Mouse (Mus musculus): ENCODE data around the gene Borcs6.
"Not testable (repeated sequence)": the region's sequence is repeated elsewhere in the genome, so short reads cannot be mapped to it uniquely, and the experiment has no call there.

Borcs6 gene

GRCm38 (mm10) chr11:69088103-69088855, 28.8 kb downstream of the Borcs6 start, which contains the start of gene Vamp2:
Gene Vamp2, plus strand, starts transcription at chr11:69088490.
- no peak for DNase-seq (ENCODE audit: extremely low read depth, low read depth, low spot score)

GRCm38 (mm10) chr11:69088856-69089615, 29.5 kb downstream of the Borcs6 start:
- DNase-seq (ENCODE audit: extremely low read depth, low read depth, low spot score), result no peak

GRCm38 (mm10) chr11:69089616-69090290, 30.2 kb downstream of the Borcs6 start:
- DNase-seq (ENCODE audit: extremely low read depth, low read depth, low spot score), result no peak

- DNase-seq (ENCODE audit: extremely low read depth, low read depth, low spot score), result no peak
These were observed 30.9 kb downstream of the Borcs6 start for GRCm38 (mm10) chr11:69090367-69090766.

GRCm38 (mm10) chr11:69091566-69092385, 32.3 kb downstream of the Borcs6 start:
- DNase-seq (ENCODE audit: extremely low read depth, low read depth, low spot score), result no peak

GRCm38 (mm10) chr11:69092386-69092751, 32.9 kb downstream of the Borcs6 start:
- no peak for DNase-seq (ENCODE audit: extremely low read depth, low read depth, low spot score)

- no peak for DNase-seq (ENCODE audit: extremely low read depth, low read depth, low spot score)
These were observed 33.4 kb downstream of the Borcs6 start for GRCm38 (mm10) chr11:69092871-69093270.

- DNase-seq (ENCODE audit: extremely low read depth, low read depth, low spot score), result not testable (repeated sequence)
These were observed 34.3 kb downstream of the Borcs6 start for GRCm38 (mm10) chr11:69093856-69094255.

GRCm38 (mm10) chr11:69094697-69095429, 35.3 kb downstream of the Borcs6 start, which contains the start of gene Per1:
Gene Per1, plus strand, starts transcription at chr11:69095217.
- DNase-seq (ENCODE audit: extremely low read depth, low read depth, low spot score), result peak; percentile 99

GRCm38 (mm10) chr11:69095511-69096231, 36.2 kb downstream of the Borcs6 start:
- no peak for DNase-seq (ENCODE audit: extremely low read depth, low read depth, low spot score)

GRCm38 (mm10) chr11:69096360-69096986, 37.0 kb downstream of the Borcs6 start:
- no peak for DNase-seq (ENCODE audit: extremely low read depth, low read depth, low spot score)

- DNase-seq (ENCODE audit: extremely low read depth, low read depth, low spot score), result no peak
These were observed 37.7 kb downstream of the Borcs6 start for GRCm38 (mm10) chr11:69096987-69097900.

GRCm38 (mm10) chr11:69098039-69098761, 38.7 kb downstream of the Borcs6 start:
- no peak for DNase-seq (ENCODE audit: extremely low read depth, low read depth, low spot score)

- DNase-seq (ENCODE audit: extremely low read depth, low read depth, low spot score), result no peak
These were observed 39.2 kb downstream of the Borcs6 start for GRCm38 (mm10) chr11:69098762-69099091.

GRCm38 (mm10) chr11:69099177-69099914, 39.8 kb downstream of the Borcs6 start:
- DNase-seq (ENCODE audit: extremely low read depth, low read depth, low spot score), result no peak

- DNase-seq (ENCODE audit: extremely low read depth, low read depth, low spot score), result no peak
These were observed 40.4 kb downstream of the Borcs6 start for GRCm38 (mm10) chr11:69099915-69100345.

Measured in fat pad, adult 2 months (tissue).